Mouse (Mus musculus) macrophage (primary cell): ENCODE results near the gene Zfp697. TPM values are rescaled to one million over a fixed set of nuclear protein-coding genes. Genes with fewer than 3 reads are reported as not detected.
"Not testable (repeated sequence)": the region's sequence is repeated elsewhere in the genome, so short reads cannot be mapped to it uniquely, and the experiment has no call there.

Experiments
- H3K27ac ChIP-seq: fragments of 350-480 bp; formaldehyde crosslinking; 2 replicates; pipeline ENCODE4 v1.9.0; 2021
- H3K36me3 ChIP-seq: fragments of 350-480 bp; formaldehyde crosslinking; 2 replicates; pipeline ENCODE4 v1.9.0; 2021; ENCODE audit errors: inconsistent target
- H3K4me3 ChIP-seq: fragments of 350-480 bp; formaldehyde crosslinking; 2 replicates; pipeline ENCODE4 v1.9.0; 2021; ENCODE audit errors: inconsistent target
- H3K79me2 ChIP-seq: fragments of 350-480 bp; formaldehyde crosslinking; 2 replicates; pipeline ENCODE4 v1.9.0; 2021; ENCODE audit errors: inconsistent target
- WGBS: methylation state at CpG from one replicate; pipeline ENCODE4 v1.1.7; 2026; ENCODE audit warnings: inconsistent platforms; ENCODE audit not compliant: missing documents; 5-methylcytosine and 5-hydroxymethylcytosine counted together
- polyA plus RNA-seq: library from polyadenylated mRNA; stranded (reverse); fragments of 250-400 nt; gene quantifications from 3 replicates; pipeline ENCODE4 v1.2.4, GENCODE M21; 2018; ENCODE audit warnings: inconsistent platforms

Zfp697 gene
- polyA plus RNA-seq, 1 experiment from 2014 or later: 0.27 TPM

GRCm38 (mm10) chr3:98471499-98471898 is 89.2 kb downstream of the Zfp697 start:
- H3K79me2 ChIP-seq, H3K27ac ChIP-seq, H3K4me3 ChIP-seq, H3K36me3 ChIP-seq: not testable (repeated sequence)

- not testable (repeated sequence) for H3K79me2 ChIP-seq, H3K36me3 ChIP-seq, H3K27ac ChIP-seq, H3K4me3 ChIP-seq
Measured at GRCm38 (mm10) chr3:98494184-98494583, 111.9 kb downstream of the Zfp697 start.

GRCm38 (mm10) chr3:98495055-98495454 is 112.8 kb downstream of the Zfp697 start:
- H3K4me3 ChIP-seq, H3K79me2 ChIP-seq, H3K36me3 ChIP-seq, H3K27ac ChIP-seq: not testable (repeated sequence)

GRCm38 (mm10) chr3:98496762-98497161 is 114.5 kb downstream of the Zfp697 start:
- not testable (repeated sequence) for H3K27ac ChIP-seq, H3K79me2 ChIP-seq, H3K36me3 ChIP-seq, H3K4me3 ChIP-seq
- WGBS: no CpG with 5 or more reads among the region's 2 CpGs

- not testable (repeated sequence) for H3K27ac ChIP-seq, H3K79me2 ChIP-seq, H3K36me3 ChIP-seq, H3K4me3 ChIP-seq
Measured at GRCm38 (mm10) chr3:98497401-98497800, 115.1 kb downstream of the Zfp697 start.

- not testable (repeated sequence) for H3K27ac ChIP-seq, H3K79me2 ChIP-seq, H3K36me3 ChIP-seq, H3K4me3 ChIP-seq
- no CpG with 5 or more reads among the region's 5 CpGs for WGBS
Measured at GRCm38 (mm10) chr3:98507229-98507628, 125.0 kb downstream of the Zfp697 start.

GRCm38 (mm10) chr3:98510414-98510813 is 128.2 kb downstream of the Zfp697 start, which contains the start of gene Hsd3b4:
Gene Hsd3b4, minus strand, starts transcription at chr3:98510514.
- no CpG with 5 or more reads among the region's 1 CpGs for WGBS
- H3K79me2 ChIP-seq, H3K4me3 ChIP-seq, H3K27ac ChIP-seq, H3K36me3 ChIP-seq: not testable (repeated sequence)

- not testable (repeated sequence) for H3K36me3 ChIP-seq, H3K4me3 ChIP-seq, H3K79me2 ChIP-seq, H3K27ac ChIP-seq
- no CpG with 5 or more reads among the region's 2 CpGs for WGBS
Measured at GRCm38 (mm10) chr3:98522779-98523178, 140.5 kb downstream of the Zfp697 start.

GRCm38 (mm10) chr3:98524552-98524951 is 142.3 kb downstream of the Zfp697 start:
- no CpG with 5 or more reads among the region's 1 CpGs for WGBS
- not testable (repeated sequence) for H3K27ac ChIP-seq, H3K79me2 ChIP-seq, H3K36me3 ChIP-seq, H3K4me3 ChIP-seq

GRCm38 (mm10) chr3:98524978-98525377 is 142.7 kb downstream of the Zfp697 start:
- not testable (repeated sequence) for H3K4me3 ChIP-seq, H3K27ac ChIP-seq, H3K79me2 ChIP-seq, H3K36me3 ChIP-seq

GRCm38 (mm10) chr3:98547641-98548040 is 165.4 kb downstream of the Zfp697 start:
- not testable (repeated sequence) for H3K27ac ChIP-seq, H3K4me3 ChIP-seq, H3K36me3 ChIP-seq, H3K79me2 ChIP-seq

- not testable (repeated sequence) for H3K79me2 ChIP-seq, H3K36me3 ChIP-seq, H3K27ac ChIP-seq, H3K4me3 ChIP-seq
- no CpG with 5 or more reads among the region's 1 CpGs for WGBS
Measured at GRCm38 (mm10) chr3:98548495-98548894, 166.2 kb downstream of the Zfp697 start.

GRCm38 (mm10) chr3:98550215-98550614 is 168.0 kb downstream of the Zfp697 start:
- not testable (repeated sequence) for H3K27ac ChIP-seq, H3K4me3 ChIP-seq, H3K36me3 ChIP-seq, H3K79me2 ChIP-seq
- WGBS: no CpG with 5 or more reads among the region's 2 CpGs

- not testable (repeated sequence) for H3K4me3 ChIP-seq, H3K27ac ChIP-seq, H3K79me2 ChIP-seq, H3K36me3 ChIP-seq
- WGBS: no CpG with 5 or more reads among the region's 1 CpGs
Measured at GRCm38 (mm10) chr3:98550832-98551231, 168.6 kb downstream of the Zfp697 start.

GRCm38 (mm10) chr3:98560711-98561110 is 178.4 kb downstream of the Zfp697 start:
- not testable (repeated sequence) for H3K4me3 ChIP-seq, H3K36me3 ChIP-seq, H3K79me2 ChIP-seq, H3K27ac ChIP-seq
- WGBS: no CpG with 5 or more reads among the region's 5 CpGs

GRCm38 (mm10) chr3:98563831-98564230 is 181.6 kb downstream of the Zfp697 start:
- WGBS: no CpG with 5 or more reads among the region's 2 CpGs
- H3K79me2 ChIP-seq, H3K27ac ChIP-seq: not testable (repeated sequence)

GRCm38 (mm10) chr3:98564894-98565293 is 182.6 kb downstream of the Zfp697 start:
- H3K36me3 ChIP-seq, H3K79me2 ChIP-seq, H3K27ac ChIP-seq, H3K4me3 ChIP-seq: not testable (repeated sequence)
- no CpG with 5 or more reads among the region's 3 CpGs for WGBS

More at GRCm38 (mm10) chr3:98563831-98564230, 181.6 kb downstream of the Zfp697 start:
- not testable (repeated sequence) for H3K4me3 ChIP-seq, H3K36me3 ChIP-seq
